Mouse (Mus musculus) brain, embryonic 18.5 days (tissue): ENCODE data around the gene Myh9.
"Not testable (repeated sequence)": the region's sequence is repeated elsewhere in the genome, so short reads cannot be mapped to it uniquely, and the experiment has no call there.

ENCODE experiments used
- DNase-seq: peaks from one replicate; pipeline ENCODE4 v3.0.0-alpha.2; 2012; ENCODE audit warnings: low read depth, low spot score

Myh9 gene

GRCm38 (mm10) chr15:77756848-77757247, 85.1 kb downstream of the Myh9 start, which contains the start of gene Apol8:
Gene Apol8, minus strand, starts transcription at chr15:77757003.
- DNase-seq, result no peak

DNA sequence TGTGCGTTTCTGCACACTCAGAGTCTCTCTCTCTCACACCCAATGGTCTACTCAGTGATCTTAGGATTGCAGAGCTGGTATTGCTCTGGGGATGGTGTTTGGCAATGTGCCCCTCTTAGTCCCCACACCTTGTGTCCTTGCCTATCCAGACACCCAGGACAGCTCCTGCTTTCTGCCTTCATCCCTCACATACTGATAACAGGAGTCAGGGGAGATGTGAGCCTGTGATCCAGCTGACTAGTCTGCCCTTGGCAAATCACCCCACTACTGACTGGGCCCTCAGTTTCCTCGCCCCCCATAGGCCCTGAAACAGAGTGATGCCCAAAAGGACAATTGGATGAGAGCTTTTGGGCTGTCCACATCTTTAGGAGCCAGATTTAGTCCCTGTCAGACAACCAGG, 85.9 kb downstream of the Myh9 start:
- no peak for DNase-seq

GRCm38 (mm10) chr15:77755132-77755531, 86.8 kb downstream of the Myh9 start:
- DNase-seq, result no peak

GRCm38 (mm10) chr15:77752443-77752842, 89.5 kb downstream of the Myh9 start:
- DNase-seq, result no peak

- DNase-seq, result no peak
Observed at GRCm38 (mm10) chr15:77750461-77750860, 91.5 kb downstream of the Myh9 start.

GRCm38 (mm10) chr15:77749717-77750116, 92.3 kb downstream of the Myh9 start:
- no peak for DNase-seq

GRCm38 (mm10) chr15:77748414-77748813, 93.6 kb downstream of the Myh9 start:
- no peak for DNase-seq

- DNase-seq, result no peak
Observed at GRCm38 (mm10) chr15:77746326-77746725, 95.6 kb downstream of the Myh9 start.

DNA sequence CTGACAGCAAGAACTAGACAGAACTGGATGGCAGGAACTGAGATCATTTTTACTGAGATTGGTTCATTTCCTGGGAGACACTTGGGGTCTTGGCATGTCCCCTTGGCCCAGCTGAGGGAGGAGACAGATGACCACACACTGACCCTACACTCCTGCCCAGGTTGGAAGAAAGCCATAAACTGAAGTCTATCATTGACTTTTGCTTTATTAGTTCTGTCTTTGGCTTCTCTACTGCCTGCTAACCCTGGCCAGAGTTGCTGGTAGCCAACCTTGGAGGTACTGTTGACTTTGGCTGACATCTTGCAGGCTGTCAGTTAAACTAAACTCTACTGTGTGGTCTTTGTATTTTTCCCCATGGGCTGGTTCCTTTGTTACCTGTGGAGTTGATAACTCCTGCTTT, 96.9 kb downstream of the Myh9 start:
- DNase-seq, result no peak

- DNase-seq, result no peak
Observed at GRCm38 (mm10) chr15:77744632-77745031, 97.3 kb downstream of the Myh9 start.

DNA sequence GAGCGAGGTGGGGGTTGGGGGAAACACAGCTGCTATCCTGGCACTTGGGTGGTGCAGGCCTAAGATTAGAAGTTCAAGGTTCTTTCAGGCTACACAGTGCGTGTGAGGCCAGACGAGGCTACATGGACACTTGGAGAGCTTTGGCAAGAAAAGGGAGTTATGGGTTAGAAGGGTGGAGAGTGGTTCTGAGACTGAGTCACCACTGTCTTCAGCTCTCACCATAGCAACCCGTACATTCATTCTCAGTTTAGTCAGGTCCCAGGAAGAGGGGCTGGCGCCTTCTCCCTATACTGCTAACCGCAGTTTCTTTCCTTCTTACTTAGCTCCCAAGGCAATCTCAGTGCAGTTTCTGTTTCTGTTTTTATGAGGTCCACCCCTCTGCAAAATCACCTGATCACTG, 100.4 kb downstream of the Myh9 start:
- not testable (repeated sequence) for DNase-seq

DNA sequence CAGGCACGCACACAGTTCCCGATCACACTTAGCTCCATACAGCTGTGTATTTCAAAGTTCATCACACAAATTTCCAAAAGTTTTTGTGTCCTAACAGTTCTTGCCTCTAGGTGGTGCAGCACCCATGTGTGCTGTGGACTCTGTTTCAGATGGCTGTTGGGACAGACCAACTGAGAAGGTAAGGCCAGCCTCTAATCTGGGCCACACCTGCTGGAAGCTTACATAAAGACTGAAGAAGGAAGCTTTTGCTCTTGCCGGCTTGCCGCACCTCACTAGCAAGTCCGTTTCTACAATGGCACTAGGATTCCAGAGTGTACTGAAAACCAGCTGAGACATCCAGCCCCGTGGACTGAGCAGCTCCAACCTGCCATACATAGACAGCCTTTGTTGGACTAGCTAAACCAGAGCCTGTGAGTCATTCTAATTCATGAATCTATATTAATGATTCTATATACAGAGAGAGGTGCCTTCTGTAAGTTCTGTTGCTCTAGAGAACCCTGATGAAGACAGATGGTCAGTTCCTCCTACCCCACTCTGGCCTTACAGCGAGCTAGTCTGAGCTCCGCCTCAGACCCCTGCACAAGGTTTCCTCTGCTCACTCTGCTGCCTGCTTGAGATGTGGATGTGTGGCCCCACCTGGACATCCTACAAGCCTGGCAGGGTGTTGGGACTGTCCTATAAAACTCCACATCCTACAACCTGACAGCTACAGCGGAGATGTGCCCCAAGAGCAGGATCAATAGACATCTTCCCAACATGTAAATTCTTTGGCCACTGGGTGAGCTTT, 101.3 kb downstream of the Myh9 start:
- no peak for DNase-seq

DNA sequence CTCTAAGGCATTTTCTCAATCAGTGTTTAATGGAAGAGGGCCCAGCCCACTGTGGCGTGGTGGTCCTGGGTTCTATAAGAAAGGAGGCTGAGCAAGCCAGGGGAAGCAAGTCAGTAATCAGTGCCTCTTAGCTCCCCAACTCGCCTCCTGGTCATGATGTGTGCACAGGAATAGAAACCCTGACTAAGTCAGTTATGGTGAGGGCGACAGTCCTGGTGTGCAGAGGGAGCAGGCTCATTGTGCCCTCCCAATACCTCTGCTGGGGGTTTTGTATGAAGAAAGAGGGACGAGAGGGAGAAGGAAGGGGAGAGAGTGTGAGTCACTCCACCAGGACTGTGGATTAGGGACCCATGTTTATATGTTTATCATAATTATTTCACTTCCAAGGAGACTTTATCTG, 108.1 kb downstream of the Myh9 start:
- not testable (repeated sequence) for DNase-seq

GRCm38 (mm10) chr15:77733380-77733779, 108.6 kb downstream of the Myh9 start:
- DNase-seq, result not testable (repeated sequence)

DNA sequence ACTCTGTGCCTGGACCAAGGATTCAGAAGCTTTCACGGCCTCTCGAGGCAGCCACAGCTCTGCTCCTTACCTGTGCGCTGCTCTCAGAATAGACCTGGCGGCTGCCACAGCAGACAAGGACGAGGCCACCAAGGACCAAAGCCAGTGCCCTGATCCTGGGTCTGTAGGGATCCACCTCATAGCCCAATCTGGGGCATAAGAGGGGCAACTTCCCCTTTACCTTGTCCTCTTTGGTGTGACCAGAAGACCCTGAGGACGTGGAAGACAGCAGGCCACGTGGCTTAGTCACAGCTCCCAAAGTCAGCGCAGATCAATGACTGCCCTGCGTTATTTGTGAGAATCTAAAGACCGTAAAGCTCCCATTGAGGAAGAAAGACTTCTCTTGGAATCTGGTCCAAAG, 109.1 kb downstream of the Myh9 start:
- DNase-seq, result not testable (repeated sequence)

- no peak for DNase-seq
Observed at GRCm38 (mm10) chr15:77731605-77732004, 110.4 kb downstream of the Myh9 start.

GRCm38 (mm10) chr15:77728739-77729138, 113.2 kb downstream of the Myh9 start, which contains the start of gene Apol9b:
Gene Apol9b, plus strand, starts transcription at chr15:77729039.
- not testable (repeated sequence) for DNase-seq

DNA sequence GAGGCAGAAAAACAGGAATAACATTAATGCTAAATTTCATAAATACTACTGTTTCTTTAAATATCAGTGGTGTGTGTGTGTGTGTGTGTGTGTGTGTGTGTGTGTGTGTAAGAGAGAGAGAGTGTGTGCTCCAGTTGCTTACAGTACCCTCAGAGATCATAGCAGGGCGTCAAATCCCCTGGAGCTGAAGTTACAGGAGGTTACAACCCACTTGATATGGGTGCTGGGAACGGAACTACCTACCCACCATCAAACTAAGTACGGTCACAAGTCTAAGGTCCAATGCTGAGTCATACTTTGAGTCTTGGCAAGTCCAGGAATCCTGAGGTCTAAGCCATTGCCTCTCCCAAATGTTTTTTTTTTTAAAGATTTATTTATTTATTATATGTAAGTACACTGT, 114.2 kb downstream of the Myh9 start:
- not testable (repeated sequence) for DNase-seq

DNA sequence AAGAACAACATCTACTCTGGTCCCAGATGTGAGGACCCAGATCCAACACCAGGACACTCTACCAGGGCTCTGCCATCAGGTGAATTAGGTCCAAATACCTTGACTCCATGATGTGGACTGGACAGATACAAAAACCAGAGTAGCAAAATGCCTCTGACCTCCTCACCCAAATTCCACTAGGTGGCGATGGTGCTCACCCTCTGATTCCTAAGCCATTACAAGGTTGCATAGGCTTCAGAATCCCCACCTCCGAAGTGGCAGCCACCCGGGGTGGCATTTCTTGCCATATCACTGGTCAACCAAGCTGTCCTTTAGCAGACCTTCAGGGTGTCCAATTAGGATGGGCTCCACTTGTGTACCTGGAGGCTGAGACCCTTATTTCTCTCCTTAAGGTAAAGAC, 114.8 kb downstream of the Myh9 start:
- DNase-seq, result not testable (repeated sequence)

GRCm38 (mm10) chr15:77725393-77726020, 116.5 kb downstream of the Myh9 start:
- DNase-seq, result not testable (repeated sequence)

DNA sequence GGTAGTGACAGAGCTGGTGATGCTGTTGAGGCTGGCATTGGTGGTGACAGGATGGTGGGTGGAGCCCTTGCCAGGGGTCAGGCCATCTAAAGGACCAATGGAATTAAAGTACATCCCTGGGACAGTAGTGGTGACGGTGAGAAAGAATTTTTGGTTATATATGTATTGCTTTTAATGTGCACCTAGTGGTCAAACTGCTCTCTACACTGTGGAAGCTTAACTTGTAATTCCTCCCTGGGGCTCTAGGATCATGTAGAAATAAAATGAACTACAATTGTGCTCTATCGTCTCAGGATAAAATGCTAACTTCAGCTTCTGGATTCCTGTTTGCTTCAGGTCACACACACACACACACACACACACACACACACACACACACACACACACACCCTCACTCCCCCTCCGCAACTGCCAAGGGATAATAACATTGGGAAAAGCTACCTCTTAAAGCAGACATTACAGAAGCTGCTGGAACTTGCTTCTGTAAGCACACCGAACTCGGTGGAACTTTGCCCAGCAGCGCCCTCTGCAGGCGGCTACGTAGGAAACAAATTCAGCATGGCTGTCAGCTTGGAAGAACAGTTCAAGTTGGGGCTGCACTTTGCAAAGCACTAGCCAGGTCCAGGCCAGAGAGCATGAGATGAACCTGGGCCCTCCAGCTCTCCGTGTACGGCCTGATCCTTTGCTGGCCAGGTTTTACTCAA, 117.6 kb downstream of the Myh9 start:
- not testable (repeated sequence) for DNase-seq

DNA sequence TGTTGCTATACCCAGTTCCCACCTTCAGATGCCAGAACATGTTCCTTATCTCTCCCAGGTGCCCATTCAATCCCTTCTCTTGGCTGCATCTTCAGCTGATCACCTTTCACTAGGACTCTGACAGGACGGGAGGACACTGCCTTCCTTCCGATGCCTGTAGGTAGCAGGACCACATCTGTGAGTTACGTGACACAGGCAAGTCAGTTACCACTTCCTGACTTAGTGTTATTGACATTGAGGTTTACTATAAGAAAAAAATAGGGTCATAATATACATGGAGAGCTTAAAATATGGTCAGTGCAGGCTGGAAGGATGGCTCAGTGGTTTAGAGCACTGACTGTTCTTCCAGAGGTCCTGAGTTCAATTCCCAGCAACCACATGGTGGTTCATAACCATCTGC, 120.5 kb downstream of the Myh9 start:
- not testable (repeated sequence) for DNase-seq
